In genomic region chr10:50895091-50895790, GRCm38 (mm10) we compare ENCODE assay signal across 8 mouse cellular contexts. TPM values are rescaled to one million over a fixed set of nuclear protein-coding genes. Genes with fewer than 3 reads are reported as not detected.
DNase-seq lines count a peak whose midpoint lies in the region; ATAC-seq and TF ChIP-seq lines count a peak whose summit lies in the region.

No protein-coding gene starts in this region.

- H3K4me3 ChIP-seq in lung, postnatal 0 days (ENCODE audit: low read depth, low read length), result peak overlapping the region; percentile 37
- peak overlapping the region; percentile 48 for H3K4me3 ChIP-seq in limb, embryonic 14.5 days (replicated peaks; ENCODE audit: low read length)
- peak overlapping the region; percentile 48 for H3K4me3 ChIP-seq in stomach, embryonic 15.5 days (replicated peaks)

- DNase-seq in lung, postnatal 0 days (ENCODE audit: low spot score), result no peak
- no peak for DNase-seq in lung, postnatal 25 days (ENCODE audit: low spot score)
- DNase-seq in limb, embryonic 14.5 days (ENCODE audit: low spot score), result no peak
- no peak for DNase-seq in gastrocnemius, postnatal 14 days
- no peak for DNase-seq in spleen, postnatal 14 days (ENCODE audit: low spot score in 2 of 2)
- no peak for DNase-seq in layer of hippocampus, adult 9-10 months (ENCODE audit: low spot score)

- peak; percentile 47 for ATAC-seq in lung, postnatal 0 days
- peak; percentile 21 for ATAC-seq in granulocyte monocyte progenitor cell, adult 5-6 weeks (replicated peaks; ENCODE audit: poor library complexity, severe bottlenecking)
- no peak for ATAC-seq in limb, embryonic 14.5 days (ENCODE audit: low FRiP score, low read depth)
- peak; percentile 8; the same call in 1 of the 2 replicates for ATAC-seq in stomach, embryonic 15.5 days (ENCODE audit: insufficient read depth, low FRiP score, low read depth)

- no peak for TF ChIP-seq CTCF in lung, postnatal 0 days (IDR thresholded peaks at IDR 0.05)

- no peaks in the 10 kb centered on the region for H3K36me3 ChIP-seq in lung, postnatal 0 days (ENCODE audit: insufficient read depth, low read length)
- no peaks in the 10 kb centered on the region for H3K36me3 ChIP-seq in limb, embryonic 14.5 days (ENCODE audit: control insufficient read depth, insufficient read depth, low read length)
- no peaks in the 10 kb centered on the region for H3K36me3 ChIP-seq in stomach, embryonic 15.5 days

- no peak for TF ChIP-seq EP300 in lung, postnatal 0 days (IDR thresholded peaks at IDR 0.05)

- H3K9ac ChIP-seq in lung, postnatal 0 days (replicated peaks; ENCODE audit: low read depth), result no peak overlapping the region
- H3K9ac ChIP-seq in limb, embryonic 14.5 days (ENCODE audit: low read depth, low read length, severe bottlenecking), result no peak overlapping the region
- H3K9ac ChIP-seq in stomach, embryonic 15.5 days, result 0 out of 2 replicates have a peak overlapping the region, but pooled peaks have one; percentile 9

- intact Hi-C loops in gastrocnemius, postnatal 14 days (cut with DNase I; ENCODE audit: low total_unique reads), result no loop called here

- WGBS in lung, postnatal 0 days, result under 1% methylated on average over 44 of the region's 44 CpGs
- under 1% methylated on average over 44 of the region's 44 CpGs for WGBS in limb, embryonic 14.5 days
- WGBS in stomach, embryonic 15.5 days, result under 1% methylated on average over 44 of the region's 44 CpGs

- no peaks in the 10 kb centered on the region for H3K9me3 ChIP-seq in lung, postnatal 0 days (ENCODE audit: low read length)
- no peaks in the 10 kb centered on the region for H3K9me3 ChIP-seq in limb, embryonic 14.5 days (ENCODE audit: control insufficient read depth, low read length)
- H3K9me3 ChIP-seq in stomach, embryonic 15.5 days, result no peaks in the 10 kb centered on the region

- H3K4me1 ChIP-seq in lung, postnatal 0 days (ENCODE audit: insufficient read depth, low read depth, low read length), result peaks cover 7% of the 10 kb centered on the region
- peaks cover 6% of the 10 kb centered on the region; the same call in 1 of the 2 replicates for H3K4me1 ChIP-seq in limb, embryonic 14.5 days (ENCODE audit: control insufficient read depth, insufficient read depth, low read length)
- H3K4me1 ChIP-seq in stomach, embryonic 15.5 days, result peaks cover 16% of the 10 kb centered on the region; the same call in 1 of the 2 replicates

- no peak for TF ChIP-seq POLR2A in limb, embryonic 14.5 days (IDR thresholded peaks at IDR 0.05; ENCODE audit: borderline replicate concordance, extremely low read depth, insufficient read depth, insufficient read length)

- H3K27ac ChIP-seq in lung, postnatal 0 days (ENCODE audit: low read length), result no peak overlapping the region
- H3K27ac ChIP-seq in limb, embryonic 14.5 days (replicated peaks; ENCODE audit: low read depth, low read length), result no peak overlapping the region
- H3K27ac ChIP-seq in stomach, embryonic 15.5 days, result no peak overlapping the region

- peak overlapping the region; percentile 59 for H3K4me2 ChIP-seq in lung, postnatal 0 days (replicated peaks; ENCODE audit: low read depth, low read length)
- peak overlapping the region; percentile 81 for H3K4me2 ChIP-seq in limb, embryonic 14.5 days (replicated peaks; ENCODE audit: low read depth, low read length, severe bottlenecking)
- peak overlapping the region; percentile 83 for H3K4me2 ChIP-seq in stomach, embryonic 15.5 days

- peaks cover 89% of the 10 kb centered on the region for H3K27me3 ChIP-seq in lung, postnatal 0 days (replicated peaks; ENCODE audit: insufficient read depth, low read length)
- H3K27me3 ChIP-seq in limb, embryonic 14.5 days (ENCODE audit: control insufficient read depth, insufficient read depth, low read length), result peaks cover 94% of the 10 kb centered on the region
- peaks cover 72% of the 10 kb centered on the region for H3K27me3 ChIP-seq in stomach, embryonic 15.5 days (replicated peaks)

RNA-seq across cellular contexts. Expression of gene Sim1, which starts 0.7 kb away (rescaled TPM):
- not detected in 2 replicates for polyA plus RNA-seq in lung, postnatal 0 days (2015; fragmentation: Nextera tagmentation; extraction: Ambion mirVana)
- total RNA-seq in granulocyte monocyte progenitor cell, adult 5-6 weeks (2014; fragmentation: Nextera tagmentation), result not detected in 2 replicates
- not detected in 2 replicates for total RNA-seq in granulocyte monocyte progenitor cell, adult 5-6 weeks (2017)
- polyA plus RNA-seq in limb, embryonic 14.5 days (2012; rRNA removed), result 0.58 and 0.77 TPM in 2 replicates
- polyA plus RNA-seq in limb, embryonic 14.5 days (2014; fragmentation: Nextera tagmentation; extraction: Ambion mirVana), result 0.69 and 0.90 TPM in 2 replicates
- polyA plus RNA-seq in stomach, embryonic 15.5 days (2015; fragmentation: Nextera tagmentation; extraction: Ambion mirVana), result 0.23 and 0.61 TPM in 2 replicates
- under 1 TPM; 0.27 to 0.47 TPM for total RNA-seq in gastrocnemius, postnatal 14 days (2021)
